Mouse (Mus musculus): Measurements from ENCODE around the gene Traf5.
A peak's percentile ranks its signal among the peaks of the same experiment; 100 is the strongest.

- TF ChIP-seq CTCF (IDR thresholded peaks at IDR 0.05; ENCODE audit: borderline replicate concordance, extremely low read depth, insufficient read depth, insufficient read length) (peak; percentile 97), POLR2A (IDR thresholded peaks at IDR 0.05; ENCODE audit: borderline replicate concordance, extremely low read depth, insufficient read depth, insufficient read length, poor library complexity, severe bottlenecking) (no peak)
These were observed 127.4 kb downstream of the Traf5 start for GRCm38 (mm10) chr1:191964773-191965481.

Measured in brain, embryonic 14.5 days (tissue).